Mouse (Mus musculus) Muller cell, postnatal 12 days (primary cell): ENCODE results near the gene Tmem219.

Source experiments
- DNase-seq: peaks from one replicate; pipeline ENCODE4 v3.0.0-alpha.2; 2015; ENCODE audit errors: inconsistent ontology term

The Tmem219 gene

DNA sequence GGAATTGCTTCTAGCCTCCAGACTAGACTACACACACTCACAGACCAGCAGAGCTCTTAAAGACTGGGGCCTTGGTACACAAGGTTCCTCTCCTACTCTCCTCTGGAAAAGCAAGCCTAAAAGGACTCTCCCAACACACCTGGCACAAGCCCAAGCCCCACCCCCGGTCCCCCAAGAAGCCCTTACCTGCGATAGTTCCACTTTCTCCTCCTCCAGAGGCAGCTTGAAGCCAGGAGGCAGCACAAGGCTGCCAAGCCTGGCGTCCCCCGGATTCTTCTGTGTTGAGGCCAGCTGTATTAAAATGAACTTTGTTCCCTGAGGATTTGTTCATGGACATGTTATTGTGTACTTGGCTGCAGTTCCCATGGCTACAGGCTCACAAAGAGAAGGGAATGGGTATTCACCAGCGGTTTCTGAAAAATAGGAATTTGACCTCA is at the start of gene Tmem219:
Gene Tmem219, minus strand, starts transcription at position 294 of the 437 bp plus-strand sequence.
- peak; percentile 89 for DNase-seq

DNA sequence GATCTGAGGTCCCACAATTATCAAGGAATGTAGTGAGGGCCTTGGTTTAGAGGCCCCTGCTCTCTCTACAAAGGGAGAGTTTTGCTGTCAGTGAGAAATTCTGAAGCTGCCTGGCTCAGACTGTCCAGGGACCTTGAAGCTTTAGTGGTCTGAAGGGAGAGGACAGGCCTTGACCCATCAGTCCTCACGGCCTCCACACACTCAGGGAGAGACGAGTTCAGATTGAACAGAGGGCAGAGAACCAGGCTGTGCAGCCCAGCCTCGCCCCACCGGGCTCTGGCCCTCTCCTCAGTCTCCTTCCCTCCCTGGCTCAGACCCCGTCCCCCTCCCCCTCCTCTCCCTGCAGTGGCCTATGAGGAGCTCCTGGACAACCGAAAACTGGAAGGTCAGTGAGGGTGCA is 44.6 kb upstream of the Tmem219 start:
- DNase-seq, result no peak

- no peak for DNase-seq
Observed at GRCm38 (mm10) chr7:126965568-126965967, 42.9 kb upstream of the Tmem219 start.

- peak; percentile 35 for DNase-seq
Observed at GRCm38 (mm10) chr7:126963548-126964286, 41.0 kb upstream of the Tmem219 start.

GRCm38 (mm10) chr7:126961965-126962364 is 39.2 kb upstream of the Tmem219 start:
- DNase-seq, result no peak

GRCm38 (mm10) chr7:126961095-126961494 is 38.4 kb upstream of the Tmem219 start:
- no peak for DNase-seq

DNA sequence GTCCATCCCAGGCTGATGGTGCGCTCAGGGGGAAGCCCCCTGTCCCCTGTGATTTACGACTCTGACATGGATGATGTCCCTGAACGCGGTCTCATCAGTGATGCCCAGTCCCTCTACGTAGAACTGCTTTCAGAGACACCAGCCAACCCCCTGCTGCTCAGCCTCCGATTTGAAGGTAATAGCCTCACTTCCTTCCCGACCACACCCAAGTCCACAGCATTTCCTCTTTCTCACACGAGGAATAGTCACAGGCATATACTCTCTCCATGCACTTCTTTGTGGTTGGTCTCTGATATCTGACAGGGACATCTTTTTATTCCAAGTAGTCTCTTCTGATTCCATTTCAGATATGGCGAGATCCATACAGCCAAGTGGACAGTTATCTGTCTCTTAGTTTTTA is 37.1 kb upstream of the Tmem219 start:
- DNase-seq, result no peak

- no peak for DNase-seq
Observed at GRCm38 (mm10) chr7:126955125-126955524, 32.4 kb upstream of the Tmem219 start.

DNA sequence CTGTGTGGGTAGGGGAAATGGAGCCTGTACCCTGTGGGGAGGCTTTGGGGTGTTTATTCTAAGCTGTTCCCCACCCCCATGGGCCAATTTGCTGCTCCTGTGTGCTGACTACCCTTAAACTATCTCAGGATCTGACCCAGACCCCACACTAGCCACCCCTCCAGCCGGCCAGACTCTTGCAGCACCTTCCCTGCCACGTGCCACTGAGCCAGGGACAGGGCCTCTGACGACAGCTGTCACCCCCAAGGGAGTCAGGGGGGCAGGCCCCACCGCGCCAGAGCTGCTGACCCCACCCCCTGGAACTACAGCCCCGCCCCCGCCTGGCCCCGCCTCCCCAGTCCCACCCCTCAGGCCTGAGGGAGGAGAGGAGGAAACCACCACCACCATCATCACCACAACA is 29.9 kb upstream of the Tmem219 start:
- DNase-seq, result no peak

DNA sequence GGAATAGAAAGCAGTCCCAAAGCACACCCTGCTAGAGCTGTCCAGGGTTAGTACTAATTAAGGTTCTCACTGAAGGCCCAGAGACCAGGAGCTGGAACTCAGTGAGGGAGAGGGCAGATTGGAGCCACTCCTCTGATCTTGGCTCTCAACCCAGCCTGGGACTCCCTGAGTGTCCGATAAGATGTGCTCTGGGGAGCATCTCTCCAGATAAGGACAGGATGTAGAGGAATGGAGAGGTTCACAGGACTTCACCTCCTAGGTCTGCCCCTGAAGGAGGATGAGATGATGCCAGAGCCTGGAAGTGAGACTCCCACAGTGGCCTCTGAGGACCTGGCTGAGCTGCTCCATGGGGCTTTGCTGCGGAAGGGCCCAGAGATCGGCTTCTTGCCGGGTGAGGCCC is 29.0 kb upstream of the Tmem219 start:
- DNase-seq, result no peak

DNA sequence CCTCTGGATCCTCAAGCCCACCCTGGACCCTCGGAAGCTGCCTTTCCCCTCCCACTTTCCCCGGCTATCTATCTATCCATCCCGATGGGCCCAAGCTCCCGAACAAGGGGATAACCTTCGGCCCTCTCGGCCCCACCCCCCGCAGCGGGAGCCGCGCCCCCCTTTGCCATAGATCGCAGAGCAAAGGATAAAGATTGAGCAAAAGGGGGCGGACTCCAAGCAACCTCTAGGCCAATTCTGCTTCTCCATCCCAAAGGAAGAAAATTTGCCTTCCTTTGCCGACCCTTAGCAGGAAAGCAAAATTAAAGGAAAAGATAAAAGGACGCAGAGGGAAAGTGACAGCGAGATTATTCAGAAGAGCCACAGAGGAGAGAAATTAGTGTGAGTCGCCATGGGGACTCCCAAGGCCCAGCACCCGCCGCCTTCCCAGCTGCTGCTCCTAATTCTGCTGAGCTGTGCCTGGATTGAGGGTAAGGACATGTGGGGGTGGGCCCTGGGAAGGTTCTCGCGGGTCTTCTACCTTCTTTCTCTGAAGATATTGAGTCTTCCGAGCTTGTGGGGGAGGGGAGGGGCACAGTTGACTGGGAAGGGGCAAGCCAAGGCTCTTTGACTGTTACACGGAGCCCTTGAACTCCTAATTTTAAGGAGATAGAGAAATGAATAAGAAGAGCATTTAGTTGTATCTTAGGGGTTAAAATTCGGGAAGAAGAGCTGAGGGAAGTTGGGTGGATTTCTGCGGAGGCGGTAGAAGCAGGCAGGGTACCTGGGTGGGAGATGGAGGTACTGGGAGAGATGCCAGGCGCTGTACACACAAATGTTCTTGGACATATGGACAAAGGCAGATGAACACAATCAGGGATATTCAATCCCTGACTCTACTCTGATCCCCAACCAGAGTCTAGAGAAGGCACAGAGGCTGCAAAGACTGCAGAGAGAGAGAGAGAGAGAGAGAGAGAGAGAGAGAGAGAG is 28.2 kb upstream of the Tmem219 start:
- no peak for DNase-seq

DNA sequence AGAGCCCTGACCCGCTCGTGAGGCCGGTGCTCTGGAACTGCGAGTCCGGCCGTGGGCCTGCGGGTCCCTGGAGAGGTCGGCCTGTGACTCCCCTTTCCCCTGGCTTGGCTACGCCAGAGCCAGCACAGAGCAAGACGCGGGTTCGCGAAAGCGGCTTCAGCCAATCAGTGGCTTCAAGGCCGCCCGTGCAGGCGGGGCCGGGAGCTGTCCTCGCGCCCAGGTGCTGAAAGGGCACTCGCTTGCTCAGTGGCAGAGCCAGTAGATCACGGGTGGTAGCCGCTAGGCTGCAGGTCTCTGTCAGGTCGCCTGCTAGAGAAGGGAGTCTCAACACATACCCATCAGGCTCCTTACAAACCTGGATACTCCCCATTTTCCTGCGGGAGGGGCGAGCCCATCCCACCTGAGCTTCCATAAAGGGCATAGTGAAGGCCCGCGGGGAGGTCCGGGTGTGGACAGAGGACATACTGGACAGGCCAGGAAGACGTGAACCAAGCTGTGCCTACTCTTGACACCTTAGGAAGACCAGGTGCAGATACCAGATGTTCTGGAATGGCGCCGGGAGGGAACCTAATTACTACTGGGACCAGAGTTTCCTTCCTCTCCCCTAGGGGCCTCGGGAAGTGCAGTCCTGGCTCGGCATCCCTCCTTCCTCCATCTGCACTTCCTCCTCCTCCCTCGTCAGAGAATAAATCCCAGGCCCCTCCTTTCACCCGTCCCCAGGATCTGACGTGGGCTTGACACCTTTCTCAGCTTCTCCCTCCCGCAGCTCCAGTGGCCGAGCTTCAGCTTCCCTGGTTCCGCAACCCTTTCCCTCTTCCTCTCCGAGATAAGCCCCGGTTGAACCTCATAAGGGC is 27.3 kb upstream of the Tmem219 start, which contains the start of gene Sez6l2:
Gene Sez6l2, plus strand, starts transcription at position 771 of the 854 bp plus-strand sequence.
- DNase-seq, result peak; percentile 92

- DNase-seq, result no peak
Observed at GRCm38 (mm10) chr7:126949403-126949792, 26.7 kb upstream of the Tmem219 start, which contains the start of gene Asphd1. TSS of gene Asphd1 (minus strand) at chr7:126949582.

DNA sequence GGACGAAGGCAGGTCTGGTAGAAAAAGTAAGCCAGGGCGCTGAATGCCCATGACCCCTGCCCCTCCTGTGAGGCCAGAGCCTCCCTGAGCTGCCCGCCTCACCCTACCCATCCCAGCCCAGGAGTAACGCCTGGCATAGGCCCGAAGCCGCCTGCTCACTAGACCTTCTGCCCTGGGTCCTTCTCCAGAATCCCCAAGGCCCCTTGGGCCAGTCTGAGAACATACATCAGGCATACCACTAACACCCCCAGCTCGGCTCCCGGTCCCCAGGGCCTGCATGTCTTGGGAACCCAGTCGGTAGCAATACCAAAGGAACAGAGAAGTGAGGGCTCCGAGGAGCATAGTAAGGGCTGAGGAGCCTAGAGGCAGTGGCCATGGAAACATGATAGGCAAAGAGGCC is 25.9 kb upstream of the Tmem219 start:
- DNase-seq, result no peak

DNA sequence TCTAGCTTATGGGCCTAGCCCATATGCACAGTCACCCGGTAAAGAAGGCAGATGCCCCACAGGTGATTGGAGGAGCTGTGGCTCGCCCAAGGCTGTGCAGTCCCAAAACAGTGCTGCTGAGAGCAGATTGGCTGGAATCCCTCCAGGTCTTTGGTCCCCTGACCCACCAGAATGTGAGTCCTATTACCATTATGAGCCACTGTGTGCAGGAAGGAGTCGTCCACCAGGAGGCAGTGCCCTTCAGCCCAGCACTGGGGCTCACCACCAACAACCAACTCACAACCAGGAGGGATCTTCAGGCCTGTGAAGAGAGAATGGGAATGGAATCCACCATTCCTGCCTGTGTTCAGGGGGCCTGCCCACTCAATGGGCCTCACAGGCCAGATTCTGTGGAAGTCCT is 23.8 kb upstream of the Tmem219 start:
- DNase-seq, result peak; percentile 15

GRCm38 (mm10) chr7:126941801-126942200 is 19.1 kb upstream of the Tmem219 start:
- no peak for DNase-seq

- DNase-seq, result no peak
Observed at GRCm38 (mm10) chr7:126941171-126941570, 18.5 kb upstream of the Tmem219 start.

GRCm38 (mm10) chr7:126932652-126933051 is 9.9 kb upstream of the Tmem219 start:
- DNase-seq, result no peak

DNA sequence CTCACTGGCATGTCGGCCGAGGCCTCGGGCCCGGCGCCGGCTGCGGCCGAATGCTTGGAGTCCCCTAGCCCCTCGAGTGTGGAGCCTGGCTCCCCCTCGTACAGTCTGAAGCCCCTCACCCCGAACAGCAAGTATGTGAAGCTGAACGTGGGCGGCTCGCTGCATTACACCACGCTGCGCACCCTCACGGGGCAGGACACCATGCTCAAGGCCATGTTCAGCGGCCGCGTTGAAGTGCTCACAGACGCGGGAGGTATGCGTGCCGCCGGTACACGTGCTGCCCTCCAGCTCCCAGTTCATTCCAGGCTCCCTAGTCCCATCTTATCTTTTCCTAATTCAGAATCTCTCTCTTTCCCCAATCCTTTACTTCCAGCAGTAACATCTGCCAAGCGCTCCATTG is 6.3 kb upstream of the Tmem219 start:
- DNase-seq, result no peak

DNA sequence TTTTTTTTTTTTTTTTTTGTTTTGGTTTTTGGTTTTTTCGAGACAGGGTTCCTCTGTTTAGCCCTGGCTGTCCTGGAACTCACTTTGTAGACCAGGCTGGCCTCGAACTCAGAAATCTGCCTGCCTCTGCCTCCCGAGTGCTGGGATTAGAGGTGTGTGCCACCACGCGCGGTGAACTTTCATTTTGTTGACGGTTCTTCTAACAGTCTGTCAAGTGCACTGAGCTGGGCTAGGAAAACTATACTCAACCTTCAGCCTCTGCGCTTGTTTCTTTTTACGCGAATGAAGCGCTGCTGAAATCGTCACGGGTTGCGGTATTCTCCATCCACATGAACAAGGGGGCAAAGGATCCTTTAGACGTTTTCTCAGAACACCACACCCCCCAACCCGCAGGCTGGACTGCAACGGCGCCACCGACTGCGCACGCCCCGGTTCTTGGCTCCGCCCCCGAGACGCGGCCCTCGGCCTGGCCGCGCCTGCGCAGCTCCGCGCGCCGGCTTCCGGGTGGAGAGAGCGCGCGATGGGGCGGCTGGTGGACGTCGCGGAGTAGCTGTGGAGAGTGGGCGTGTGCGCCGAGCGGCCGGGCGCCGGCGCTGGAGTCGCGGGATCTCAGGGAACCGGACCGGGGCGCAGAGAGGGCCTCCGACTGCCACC is 5.8 kb upstream of the Tmem219 start, which contains the start of gene Kctd13:
Gene Kctd13, plus strand, starts transcription at position 496 of the 654 bp plus-strand sequence.
- peak; percentile 97 for DNase-seq

DNA sequence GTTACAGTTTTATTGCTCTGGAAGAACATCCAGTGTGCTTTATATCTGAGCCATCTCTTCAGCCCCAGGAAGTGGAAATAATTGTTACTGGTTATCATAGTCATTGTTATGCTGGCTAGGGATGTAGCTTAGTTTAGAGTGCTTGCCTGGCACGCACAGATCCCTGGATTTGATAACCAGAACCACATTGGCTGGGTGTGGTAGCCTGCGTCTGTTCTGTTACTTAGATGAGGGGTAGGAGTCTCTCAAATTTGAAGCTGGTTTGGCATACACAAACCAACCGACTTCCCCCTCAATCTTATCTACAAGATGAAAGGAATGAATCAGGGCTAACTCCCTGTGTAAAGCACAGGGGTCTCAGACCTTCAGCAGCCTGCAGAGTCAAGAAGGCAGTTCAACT is 3.6 kb upstream of the Tmem219 start:
- DNase-seq, result no peak
